Mouse (Mus musculus) bone marrow macrophage, adult 2 months (primary cell): Measurements from ENCODE around the gene Prkag1.

Experiments used
- CTCF ChIP-seq: IDR thresholded peaks from 2 replicates; pipeline ENCODE4 v1.5.1; 2012; ENCODE audit warnings: low read depth, mild to moderate bottlenecking, low read length, moderate library complexity
- POLR2A ChIP-seq: IDR thresholded peaks from 2 replicates; pipeline ENCODE4 v1.6.1; 2012; ENCODE audit warnings: mild to moderate bottlenecking, low read depth, low read length, borderline replicate concordance

DNA sequence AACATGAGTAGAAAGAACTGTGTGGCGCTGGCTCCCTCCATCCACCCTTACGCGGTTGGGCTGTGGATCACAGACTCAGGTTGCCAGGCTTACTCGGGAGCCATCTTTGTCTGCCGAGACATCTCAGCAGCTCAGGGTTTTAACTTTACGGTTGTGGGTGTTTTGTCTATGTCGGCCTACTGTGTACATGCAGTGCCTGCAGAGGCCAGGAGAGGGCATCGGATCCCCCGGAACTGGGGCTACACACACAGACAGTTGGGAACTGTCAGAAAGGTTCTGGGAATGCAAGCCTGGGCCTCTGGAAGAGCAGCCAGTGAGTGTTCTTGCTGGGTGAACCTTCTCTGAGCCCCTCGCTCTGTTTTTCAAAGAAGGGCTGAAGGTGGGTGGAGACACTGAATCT is 9.9 kb downstream of the Prkag1 start:
- TF ChIP-seq CTCF (peak; percentile 45; the same call in 1 of the 2 replicates), POLR2A (no peak)
